Mouse (Mus musculus) E14TG2a.4 (cell line): ENCODE data around the gene Osgepl1.

Experiments
- H3K27me3 ChIP-seq: 2 replicates; pipeline ENCODE4 v1.6.1; 2014; ENCODE audit warnings: low read length, control low read depth; ENCODE audit not compliant: insufficient read depth
- H3K36me3 ChIP-seq: 2 replicates; pipeline ENCODE4 v1.6.1; 2014; ENCODE audit warnings: low read length, control low read depth; ENCODE audit not compliant: insufficient read depth
- H3K4me1 ChIP-seq: replicated peaks from 2 replicates; pipeline ENCODE4 v1.6.1; 2014; ENCODE audit warnings: low read depth, low read length, control low read depth
- H3K4me3 ChIP-seq: replicated peaks from 2 replicates; pipeline ENCODE4 v1.5.1; 2014; ENCODE audit warnings: mild to moderate bottlenecking, low read length
- H3K9me3 ChIP-seq: 2 replicates; pipeline ENCODE4 v1.6.1; 2014; ENCODE audit warnings: low read length, control low read depth
- CTCF ChIP-seq: conservative IDR thresholded peaks from 2 replicates; pipeline ENCODE4 v1.5.1; 2014; ENCODE audit warnings: low read length
- NANOG ChIP-seq: IDR thresholded peaks from 2 replicates; pipeline ENCODE4 v1.6.1; 2014; ENCODE audit warnings: borderline replicate concordance, low read length, mixed read lengths
- POU5F1 ChIP-seq: IDR thresholded peaks from 2 replicates; pipeline ENCODE4 v1.6.1; 2014; ENCODE audit warnings: low read length, borderline replicate concordance

The Osgepl1 gene

GRCm38 (mm10) chr1:53358988-53359387, 45.6 kb downstream of the Osgepl1 start:
- no peak for TF ChIP-seq POU5F1
- no peak for TF ChIP-seq NANOG
- TF ChIP-seq CTCF, result no peak

More at GRCm38 (mm10) chr1:53358988-53359387, 45.6 kb downstream of the Osgepl1 start:
- H3K4me1 ChIP-seq, result no peaks in the 10 kb centered on the region
- no peaks in the 10 kb centered on the region for H3K27me3 ChIP-seq
- no peak overlapping the region for H3K4me3 ChIP-seq
- no peaks in the 10 kb centered on the region for H3K36me3 ChIP-seq
- no peaks in the 10 kb centered on the region for H3K9me3 ChIP-seq
